Mouse (Mus musculus): Measurements from ENCODE around the gene Ppp1r3d.

DNA sequence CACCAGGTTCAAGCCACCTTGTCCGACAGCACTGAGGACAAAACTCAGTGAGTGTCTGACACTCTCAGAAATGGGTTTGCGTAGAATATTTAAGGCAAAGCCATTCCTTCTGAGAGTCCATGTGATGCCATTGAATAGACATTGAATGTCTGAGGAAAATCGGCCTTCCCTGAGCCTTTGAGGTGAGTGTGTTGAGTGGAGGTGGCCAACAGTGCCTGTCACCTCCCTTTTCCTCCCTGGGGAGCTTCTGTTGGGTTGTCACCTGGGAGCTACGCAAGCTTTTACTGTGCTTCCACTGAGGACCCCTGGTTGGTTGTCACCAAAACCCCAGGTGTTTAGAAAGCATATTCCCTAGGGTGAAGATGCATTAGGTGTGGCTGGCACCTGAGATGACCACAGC is 14.4 kb upstream of the Ppp1r3d start:
- TF ChIP-seq CTCF (IDR thresholded peaks at IDR 0.05; ENCODE audit: low read depth) (no peak), EP300 (optimal IDR thresholded peaks at IDR 0.05) (no peak)

Data from stomach, postnatal 0 days (tissue).